Mouse (Mus musculus): ENCODE measurements around the gene Det1. TPM values are rescaled to one million over a fixed set of nuclear protein-coding genes. Genes with fewer than 3 reads are reported as not detected.

The Det1 gene
- polyA plus RNA-seq, 1 experiment from 2014 or later = 15.6 TPM

- H3K27ac ChIP-seq (replicated peaks; ENCODE audit: low read depth, low read length) = no peak overlapping the region
- H3K27me3 ChIP-seq (replicated peaks; ENCODE audit: control insufficient read depth, insufficient read depth, low read length) = no peaks in the 10 kb centered on the region
- WGBS = 46% methylated on average over 12 of the region's 12 CpGs
- peak; percentile 24 for DNase-seq (ENCODE audit: low spot score)
- no peak overlapping the region for H3K9ac ChIP-seq (ENCODE audit: low read depth, low read length)
- peak; percentile 44; the same call in 1 of the 2 replicates for ATAC-seq (ENCODE audit: low read depth)
- no peaks in the 10 kb centered on the region for H3K36me3 ChIP-seq (ENCODE audit: control insufficient read depth, insufficient read depth, low read length)
- H3K4me3 ChIP-seq (ENCODE audit: low read depth, low read length) = no peak overlapping the region
- no peaks in the 10 kb centered on the region for H3K9me3 ChIP-seq (ENCODE audit: control insufficient read depth, low read length)
- H3K4me1 ChIP-seq (ENCODE audit: control insufficient read depth, insufficient read depth, low read length) = no peaks in the 10 kb centered on the region
- no peak overlapping the region for H3K4me2 ChIP-seq (ENCODE audit: low read depth, low read length)
These were observed 18.3 kb upstream of the Det1 start for GRCm38 (mm10) chr7:78865212-78865949.

GRCm38 (mm10) chr7:78864446-78864802, 17.4 kb upstream of the Det1 start:
- Histone ChIP-seq H3K27ac (replicated peaks; ENCODE audit: low read depth, low read length) (no peak overlapping the region), H3K4me2 (ENCODE audit: low read depth, low read length) (no peak overlapping the region), H3K4me3 (ENCODE audit: low read depth, low read length) (no peak overlapping the region), H3K36me3 (ENCODE audit: control insufficient read depth, insufficient read depth, low read length) (no peaks in the 10 kb centered on the region), H3K9ac (ENCODE audit: low read depth, low read length) (no peak overlapping the region), H3K4me1 (ENCODE audit: control insufficient read depth, insufficient read depth, low read length) (no peaks in the 10 kb centered on the region), H3K9me3 (ENCODE audit: control insufficient read depth, low read length) (no peaks in the 10 kb centered on the region), H3K27me3 (replicated peaks; ENCODE audit: control insufficient read depth, insufficient read depth, low read length) (no peaks in the 10 kb centered on the region)
- no peak for ATAC-seq (ENCODE audit: low read depth)
- 69% methylated on average over 4 of the region's 4 CpGs for WGBS
- no peak for DNase-seq (ENCODE audit: low spot score)

GRCm38 (mm10) chr7:78863796-78864445, 16.9 kb upstream of the Det1 start:
- H3K36me3 ChIP-seq (ENCODE audit: control insufficient read depth, insufficient read depth, low read length) = no peaks in the 10 kb centered on the region
- no peak overlapping the region for H3K4me2 ChIP-seq (ENCODE audit: low read depth, low read length)
- no peak overlapping the region for H3K9ac ChIP-seq (ENCODE audit: low read depth, low read length)
- H3K9me3 ChIP-seq (ENCODE audit: control insufficient read depth, low read length) = no peaks in the 10 kb centered on the region
- DNase-seq (ENCODE audit: low spot score) = no peak
- no peak overlapping the region for H3K27ac ChIP-seq (replicated peaks; ENCODE audit: low read depth, low read length)
- no peaks in the 10 kb centered on the region for H3K27me3 ChIP-seq (replicated peaks; ENCODE audit: control insufficient read depth, insufficient read depth, low read length)
- no peaks in the 10 kb centered on the region for H3K4me1 ChIP-seq (ENCODE audit: control insufficient read depth, insufficient read depth, low read length)
- no peak for ATAC-seq (ENCODE audit: low read depth)
- WGBS = 68% methylated on average over 7 of the region's 7 CpGs
- H3K4me3 ChIP-seq (ENCODE audit: low read depth, low read length) = no peak overlapping the region

- no peaks in the 10 kb centered on the region for H3K27me3 ChIP-seq (replicated peaks; ENCODE audit: control insufficient read depth, insufficient read depth, low read length)
- no peak overlapping the region for H3K4me3 ChIP-seq (ENCODE audit: low read depth, low read length)
- H3K9ac ChIP-seq (ENCODE audit: low read depth, low read length) = no peak overlapping the region
- no peaks in the 10 kb centered on the region for H3K36me3 ChIP-seq (ENCODE audit: control insufficient read depth, insufficient read depth, low read length)
- H3K27ac ChIP-seq (replicated peaks; ENCODE audit: low read depth, low read length) = no peak overlapping the region
- 56% methylated on average over 4 of the region's 5 CpGs for WGBS
- no peaks in the 10 kb centered on the region for H3K9me3 ChIP-seq (ENCODE audit: control insufficient read depth, low read length)
- ATAC-seq (ENCODE audit: low read depth) (no peak), DNase-seq (ENCODE audit: low spot score) (no peak)
- no peaks in the 10 kb centered on the region for H3K4me1 ChIP-seq (ENCODE audit: control insufficient read depth, insufficient read depth, low read length)
- no peak overlapping the region for H3K4me2 ChIP-seq (ENCODE audit: low read depth, low read length)
These were observed 8.1 kb upstream of the Det1 start for GRCm38 (mm10) chr7:78855044-78855655.

GRCm38 (mm10) chr7:78854051-78854450, 7.0 kb upstream of the Det1 start:
- ATAC-seq (ENCODE audit: low read depth) (no peak), DNase-seq (ENCODE audit: low spot score) (no peak)
- 68% methylated on average over 4 of the region's 4 CpGs for WGBS
- Histone ChIP-seq H3K27ac (replicated peaks; ENCODE audit: low read depth, low read length) (no peak overlapping the region), H3K9me3 (ENCODE audit: control insufficient read depth, low read length) (no peaks in the 10 kb centered on the region), H3K36me3 (ENCODE audit: control insufficient read depth, insufficient read depth, low read length) (no peaks in the 10 kb centered on the region), H3K27me3 (replicated peaks; ENCODE audit: control insufficient read depth, insufficient read depth, low read length) (no peaks in the 10 kb centered on the region), H3K4me2 (ENCODE audit: low read depth, low read length) (no peak overlapping the region), H3K9ac (ENCODE audit: low read depth, low read length) (no peak overlapping the region), H3K4me3 (ENCODE audit: low read depth, low read length) (no peak overlapping the region), H3K4me1 (ENCODE audit: control insufficient read depth, insufficient read depth, low read length) (no peaks in the 10 kb centered on the region)

GRCm38 (mm10) chr7:78846066-78846716, 872 bp downstream of the Det1 start:
- no peak for ATAC-seq (ENCODE audit: low read depth)
- 38% methylated on average over 12 of the region's 12 CpGs for WGBS
- no peaks in the 10 kb centered on the region for H3K27me3 ChIP-seq (replicated peaks; ENCODE audit: control insufficient read depth, insufficient read depth, low read length)
- H3K27ac ChIP-seq (replicated peaks; ENCODE audit: low read depth, low read length) = peak overlapping the region; percentile 76; the same call in 1 of the 2 replicates
- no peak for DNase-seq (ENCODE audit: low spot score)
- no peaks in the 10 kb centered on the region for H3K9me3 ChIP-seq (ENCODE audit: control insufficient read depth, low read length)
- H3K4me3 ChIP-seq (ENCODE audit: low read depth, low read length) = peak overlapping the region; percentile 94
- H3K4me2 ChIP-seq (ENCODE audit: low read depth, low read length) = peak overlapping the region; percentile 65
- H3K4me1 ChIP-seq (ENCODE audit: control insufficient read depth, insufficient read depth, low read length) = peaks cover 8% of the 10 kb centered on the region; the same call in 1 of the 2 replicates
- H3K36me3 ChIP-seq (ENCODE audit: control insufficient read depth, insufficient read depth, low read length) = peaks cover 28% of the 10 kb centered on the region
- peak overlapping the region; percentile 89 for H3K9ac ChIP-seq (ENCODE audit: low read depth, low read length)

GRCm38 (mm10) chr7:78841601-78842000, 5.5 kb downstream of the Det1 start:
- Histone ChIP-seq H3K9me3 (ENCODE audit: control insufficient read depth, low read length) (no peaks in the 10 kb centered on the region), H3K9ac (ENCODE audit: low read depth, low read length) (no peak overlapping the region), H3K4me3 (ENCODE audit: low read depth, low read length) (no peak overlapping the region), H3K27ac (replicated peaks; ENCODE audit: low read depth, low read length) (no peak overlapping the region), H3K36me3 (ENCODE audit: control insufficient read depth, insufficient read depth, low read length) (peaks cover 57% of the 10 kb centered on the region), H3K27me3 (replicated peaks; ENCODE audit: control insufficient read depth, insufficient read depth, low read length) (no peaks in the 10 kb centered on the region), H3K4me2 (ENCODE audit: low read depth, low read length) (no peak overlapping the region), H3K4me1 (ENCODE audit: control insufficient read depth, insufficient read depth, low read length) (peaks cover 8% of the 10 kb centered on the region; the same call in 1 of the 2 replicates)
- ATAC-seq (ENCODE audit: low read depth) = no peak
- 77% methylated on average over 5 of the region's 5 CpGs for WGBS
- no peak for DNase-seq (ENCODE audit: low spot score)

- H3K27me3 ChIP-seq (replicated peaks; ENCODE audit: control insufficient read depth, insufficient read depth, low read length) = no peaks in the 10 kb centered on the region
- H3K36me3 ChIP-seq (ENCODE audit: control insufficient read depth, insufficient read depth, low read length) = peaks cover 54% of the 10 kb centered on the region
- H3K9ac ChIP-seq (ENCODE audit: low read depth, low read length) = no peak overlapping the region
- H3K4me3 ChIP-seq (ENCODE audit: low read depth, low read length) = no peak overlapping the region
- no peaks in the 10 kb centered on the region for H3K4me1 ChIP-seq (ENCODE audit: control insufficient read depth, insufficient read depth, low read length)
- 52% methylated on average over 4 of the region's 4 CpGs for WGBS
- H3K27ac ChIP-seq (replicated peaks; ENCODE audit: low read depth, low read length) = no peak overlapping the region
- ATAC-seq (ENCODE audit: low read depth) (no peak), DNase-seq (ENCODE audit: low spot score) (peak; percentile 13)
- H3K9me3 ChIP-seq (ENCODE audit: control insufficient read depth, low read length) = no peaks in the 10 kb centered on the region
- no peak overlapping the region for H3K4me2 ChIP-seq (ENCODE audit: low read depth, low read length)
These were observed 9.8 kb downstream of the Det1 start for GRCm38 (mm10) chr7:78837250-78837649.
